Mouse (Mus musculus): Measurements from ENCODE around the gene Gm20388. TPM values are rescaled to one million over a fixed set of nuclear protein-coding genes. Genes with fewer than 3 reads are reported as not detected.

Gene Gm20388
- total RNA-seq, 2 experiments from 2014 or later = 4.0 TPM; not detected in 1

GRCm38 (mm10) chr8:120229574-120229916 lies 318.9 kb downstream of the Gm20388 start:
- DNase-seq = peak in 1 of 2 experiments; percentile 60

GRCm38 (mm10) chr8:120230081-120230480 lies 319.4 kb downstream of the Gm20388 start:
- DNase-seq = no peak

GRCm38 (mm10) chr8:120230715-120231614 lies 320.3 kb downstream of the Gm20388 start:
- DNase-seq = peak; percentile 41 to 57

GRCm38 (mm10) chr8:120231870-120232269 lies 321.2 kb downstream of the Gm20388 start:
- peak; percentile 68 to 84 for DNase-seq

GRCm38 (mm10) chr8:120232398-120232797 lies 321.8 kb downstream of the Gm20388 start:
- peak in 1 of 2 experiments; percentile 37 for DNase-seq

GRCm38 (mm10) chr8:120232913-120233312 lies 322.3 kb downstream of the Gm20388 start:
- peak in 1 of 2 experiments; percentile 34 for DNase-seq

GRCm38 (mm10) chr8:120234457-120234856 lies 323.8 kb downstream of the Gm20388 start:
- DNase-seq = peak; percentile 44 to 66

GRCm38 (mm10) chr8:120234866-120235265 lies 324.2 kb downstream of the Gm20388 start:
- peak; percentile 43 to 45 for DNase-seq

- peak; percentile 59 to 67 for DNase-seq
Observed at GRCm38 (mm10) chr8:120243222-120243621, 332.6 kb downstream of the Gm20388 start.

GRCm38 (mm10) chr8:120243916-120244451 lies 333.3 kb downstream of the Gm20388 start:
- no peak for DNase-seq

- DNase-seq = no peak
Observed at GRCm38 (mm10) chr8:120244553-120244952, 333.9 kb downstream of the Gm20388 start.

GRCm38 (mm10) chr8:120247618-120248017 lies 337.0 kb downstream of the Gm20388 start:
- no peak for DNase-seq

GRCm38 (mm10) chr8:120248031-120248430 lies 337.4 kb downstream of the Gm20388 start:
- peak in 1 of 2 experiments; percentile 48 for DNase-seq

- no peak for DNase-seq
Observed at GRCm38 (mm10) chr8:120248451-120248850, 337.8 kb downstream of the Gm20388 start.

GRCm38 (mm10) chr8:120249800-120250336 lies 339.2 kb downstream of the Gm20388 start:
- DNase-seq = no peak

GRCm38 (mm10) chr8:120250750-120251410 lies 340.2 kb downstream of the Gm20388 start:
- peak in 1 of 2 experiments; percentile 53 for DNase-seq

- peak; percentile 70 to 76 for DNase-seq
Observed at GRCm38 (mm10) chr8:120251411-120252035, 340.9 kb downstream of the Gm20388 start.

GRCm38 (mm10) chr8:120253626-120254025 lies 343.0 kb downstream of the Gm20388 start:
- no peak for DNase-seq

GRCm38 (mm10) chr8:120255406-120255987 lies 344.9 kb downstream of the Gm20388 start:
- no peak for DNase-seq

GRCm38 (mm10) chr8:120256958-120257357 lies 346.3 kb downstream of the Gm20388 start:
- DNase-seq = peak; percentile 71 to 87

- no peak for DNase-seq
Observed at GRCm38 (mm10) chr8:120259206-120259605, 348.6 kb downstream of the Gm20388 start.

GRCm38 (mm10) chr8:120260677-120261076 lies 350.0 kb downstream of the Gm20388 start:
- no peak for DNase-seq
